ENCODE assay signal across 18 mouse cellular contexts in genomic region chr3:128616675-128617074, GRCm38 (mm10).
DNase-seq lines count a peak whose midpoint lies in the region; ATAC-seq and TF ChIP-seq lines count a peak whose summit lies in the region.
"Had no signal": no experiment of that assay in that cellular context is flagged by ENCODE, and none has a peak within 500 bp of the region (broad histone marks: within the 10 kb centered on the region; RNA-seq: fewer than 3 reads in every experiment).

No protein-coding gene starts in this region.

- no peak overlapping the region for H3K4me2 ChIP-seq in lung, embryonic 14.5 days

- H3K4me3 ChIP-seq in lung, embryonic 14.5 days (ENCODE audit: low read depth, low read length): no peak overlapping the region

- no peaks in the 10 kb centered on the region for H3K9me3 ChIP-seq in lung, embryonic 14.5 days (ENCODE audit: low read depth, low read length)

- no peaks in the 10 kb centered on the region for H3K4me1 ChIP-seq in lung, embryonic 14.5 days (ENCODE audit: insufficient read depth)

- no peaks in the 10 kb centered on the region for H3K27me3 ChIP-seq in lung, embryonic 14.5 days (ENCODE audit: insufficient read depth, low read length)
- H3K27me3 ChIP-seq: CH12.LX, Patski had no signal

- peak; percentile 51 for DNase-seq in lung, embryonic 14.5 days
- DNase-seq in lung, adult 18-20 months: no peak
- DNase-seq: adrenal gland, adult 2 months; adrenal gland, adult 8-10 months; adrenal gland, postnatal 10 days; adrenal gland, postnatal 14 days; adrenal gland, postnatal 25 days; adrenal gland, postnatal 36 days; B cell, adult 2 months; cerebellum, adult 11 months; cerebellum, adult 11-12 months; cerebellum, adult 18-20 months; cerebellum, adult 2 months had no signal

- no peak overlapping the region for H3K27ac ChIP-seq in lung, embryonic 14.5 days (ENCODE audit: low read depth)

- peak; percentile 71; the same call in 1 of the 2 replicates for ATAC-seq in lung, embryonic 14.5 days (ENCODE audit: insufficient read depth)
- ATAC-seq: activated CD4-positive, CD25-positive, alpha-beta regulatory T cell, adult 4 months; CD4-positive, CD25-positive, alpha-beta regulatory T cell, adult 4 months; Patski had no signal

- WGBS in lung, embryonic 14.5 days: 39% methylated on average over 6 of the region's 6 CpGs

- no peaks in the 10 kb centered on the region for H3K36me3 ChIP-seq in lung, embryonic 14.5 days (ENCODE audit: insufficient read depth)
- H3K36me3 ChIP-seq: G1E had no signal

- TF ChIP-seq CTCF in lung, embryonic 14.5 days (IDR thresholded peaks at IDR 0.05; ENCODE audit: low read depth): no peak

- H3K9ac ChIP-seq in lung, embryonic 14.5 days: no peak overlapping the region
